Comparison of ENCODE assay signal across 8 mouse cellular contexts in genomic region chr6:119174307-119175074, GRCm38 (mm10). TPM values are rescaled to one million over a fixed set of nuclear protein-coding genes. Genes with fewer than 3 reads are reported as not detected.
A peak's percentile ranks its signal among the peaks of the same experiment; 100 is the strongest.
DNase-seq lines count a peak whose midpoint lies in the region; ATAC-seq and TF ChIP-seq lines count a peak whose summit lies in the region.

No protein-coding gene starts in this region.

- ATAC-seq in forebrain, embryonic 16.5 days: peak; percentile 26; the same call in 1 of the 2 replicates
- ATAC-seq in liver, embryonic 15.5 days (ENCODE audit: insufficient read depth): no peak
- no peak for ATAC-seq in inflammation-experienced regulatory T-cells, adult 6 months

- peak; percentile 73 for DNase-seq in heart, adult 11 months
- no peak for DNase-seq in heart, adult 18-20 months
- DNase-seq in ES-E14 (ENCODE audit: low read depth, low spot score): no peak
- no peak for DNase-seq in left cerebral cortex, postnatal 4 days
- no peak for DNase-seq in natural killer cell, adult 2 months (ENCODE audit: low spot score in 2 of 2)

- in situ Hi-C loops in ES-E14 (cut with MboI; ENCODE audit: low sequenced_read_pairs in 2 of 2, unreplicated experiment in 2 of 2): no loop called here

- H3K4me3 ChIP-seq in ES-E14 (ENCODE audit: insufficient read depth in 1 of 2, low read depth in 1 of 2, low read length in 2 of 2, poor library complexity in 1 of 2, severe bottlenecking in 1 of 2): peak overlapping the region; percentile 88 to 98; a peak in 3 of 4 replicates
- peak overlapping the region; percentile 68 for H3K4me3 ChIP-seq in forebrain, embryonic 16.5 days (replicated peaks; ENCODE audit: low read length)
- peak overlapping the region; percentile 83 for H3K4me3 ChIP-seq in liver, embryonic 15.5 days (replicated peaks)

- 53% methylated on average over 12 of the region's 12 CpGs for WGBS in forebrain, embryonic 16.5 days
- WGBS in liver, embryonic 15.5 days (ENCODE audit: insufficient replicate concordance): 43% methylated on average over 12 of the region's 12 CpGs

- no peak overlapping the region for H3K27ac ChIP-seq in ES-E14 (ENCODE audit: insufficient read depth, low read depth, low read length, poor library complexity, severe bottlenecking)
- peak overlapping the region; percentile 89 for H3K27ac ChIP-seq in forebrain, embryonic 16.5 days (ENCODE audit: low read length)
- 0 out of 2 replicates have a peak overlapping the region, but pooled peaks have one; percentile 86 for H3K27ac ChIP-seq in liver, embryonic 15.5 days (replicated peaks)

- H3K4me1 ChIP-seq in ES-E14 (ENCODE audit: control insufficient read depth in 2 of 2, insufficient read depth in 2 of 2, low read length in 2 of 2, poor library complexity in 1 of 2): peaks cover 0 to 2% of the 10 kb centered on the region in 2 experiments; a peak in 1 of 4 replicates
- peaks cover 17% of the 10 kb centered on the region for H3K4me1 ChIP-seq in forebrain, embryonic 16.5 days (replicated peaks; ENCODE audit: control insufficient read depth, insufficient read depth, low read length)
- peaks cover 26% of the 10 kb centered on the region for H3K4me1 ChIP-seq in liver, embryonic 15.5 days (replicated peaks)

- intact Hi-C loops in left cerebral cortex, postnatal 4 days (cut with DNase I): no loop called here

- no peaks in the 10 kb centered on the region for H3K36me3 ChIP-seq in ES-E14 (ENCODE audit: control insufficient read depth, insufficient read depth, low read length, poor library complexity, severe bottlenecking)
- H3K36me3 ChIP-seq in forebrain, embryonic 16.5 days (ENCODE audit: control insufficient read depth, insufficient read depth): no peaks in the 10 kb centered on the region
- H3K36me3 ChIP-seq in liver, embryonic 15.5 days (replicated peaks): no peaks in the 10 kb centered on the region

- H3K4me2 ChIP-seq in forebrain, embryonic 16.5 days (ENCODE audit: low read length): peak overlapping the region; percentile 57
- peak overlapping the region; percentile 74 for H3K4me2 ChIP-seq in liver, embryonic 15.5 days

- H3K9ac ChIP-seq in ES-E14 (ENCODE audit: insufficient read depth, low read depth, low read length, poor library complexity, severe bottlenecking): no peak overlapping the region; the same call in 1 of the 2 replicates
- peak overlapping the region; percentile 84 for H3K9ac ChIP-seq in forebrain, embryonic 16.5 days (replicated peaks; ENCODE audit: low read depth, low read length)
- peak overlapping the region; percentile 72; the same call in 1 of the 2 replicates for H3K9ac ChIP-seq in liver, embryonic 15.5 days

- H3K9me3 ChIP-seq in ES-E14 (ENCODE audit: control insufficient read depth, insufficient read depth, low read depth, low read length): no peaks in the 10 kb centered on the region
- no peaks in the 10 kb centered on the region for H3K9me3 ChIP-seq in forebrain, embryonic 16.5 days (ENCODE audit: control insufficient read depth, low read length)
- no peaks in the 10 kb centered on the region for H3K9me3 ChIP-seq in liver, embryonic 15.5 days (replicated peaks)

- H3K27me3 ChIP-seq in forebrain, embryonic 16.5 days (replicated peaks; ENCODE audit: control insufficient read depth, insufficient read depth, low read length): no peaks in the 10 kb centered on the region
- no peaks in the 10 kb centered on the region for H3K27me3 ChIP-seq in liver, embryonic 15.5 days

TF ChIP-seq in ES-E14, 5 proteins besides CTCF, POLR2A, EP300 and RAD21:
- TF ChIP-seq ZC3H11A (IDR thresholded peaks at IDR 0.05; ENCODE audit: borderline replicate concordance, low read depth, low read length) (no peak), MAFK (IDR thresholded peaks at IDR 0.05; ENCODE audit: insufficient read depth, low read depth, low read length) (no peak), CHD2 (IDR thresholded peaks at IDR 0.05; ENCODE audit: low read depth, low read length) (no peak), HCFC1 (IDR thresholded peaks at IDR 0.05; ENCODE audit: borderline replicate concordance, insufficient read depth, low read length) (no peak), ZNF384 (IDR thresholded peaks at IDR 0.05; ENCODE audit: low read depth, low read length) (no peak)

RNA-seq across cellular contexts. Expression of gene Dcp1b, which starts 0.6 kb away (rescaled TPM):
- total RNA-seq in heart, adult 18-20 months (2021): 1 to 10 TPM in 1 of 2 experiments, under 1 TPM in 1; 0.92 to 3.0 TPM
- 2.5 and 4.6 TPM in 2 replicates for total RNA-seq in ES-E14 (2012; rRNA removed)
- polyA plus RNA-seq in forebrain, embryonic 16.5 days (2015; fragmentation: Nextera tagmentation; extraction: Ambion mirVana): 13.7 and 15.8 TPM in 2 replicates
- polyA plus RNA-seq in liver, embryonic 15.5 days (2015; fragmentation: Nextera tagmentation; extraction: Ambion mirVana): 3.2 and 3.4 TPM in 2 replicates
- total RNA-seq in left cerebral cortex, postnatal 4 days (2021): 10 to 100 TPM; 21.1 to 21.3 TPM
- 10 to 100 TPM; 15.7 to 16.9 (median 15.8) TPM for polyA plus RNA-seq in inflammation-experienced regulatory T-cells, adult 6 months (2017; shearing (Covaris generic))

RNA-seq across cellular contexts. Expression of gene Cacna1c, which starts 21.7 kb away (rescaled TPM):
- total RNA-seq in heart, adult 18-20 months (2021): 100 to 1,000 TPM; 201 to 225 TPM
- total RNA-seq in ES-E14 (2012; rRNA removed): 0.53 and 0.98 TPM in 2 replicates
- 7.4 and 9.8 TPM in 2 replicates for polyA plus RNA-seq in forebrain, embryonic 16.5 days (2015; fragmentation: Nextera tagmentation; extraction: Ambion mirVana)
- polyA plus RNA-seq in liver, embryonic 15.5 days (2015; fragmentation: Nextera tagmentation; extraction: Ambion mirVana): 0.41 and 0.44 TPM in 2 replicates
- 10 to 100 TPM; 80.0 to 84.8 TPM for total RNA-seq in left cerebral cortex, postnatal 4 days (2021)
- 1 to 10 TPM in 1 of 3 experiments, not detected in 2; 1.1 TPM for polyA plus RNA-seq in inflammation-experienced regulatory T-cells, adult 6 months (2017; shearing (Covaris generic))

Comparison
In these comparisons a context has a peak if more than half of its experiments do, and no peak if none do; other contexts are left out.
1. RNA of gene Cacna1c, which starts 21.7 kb away (total RNA-seq): 201 to 225 TPM in heart, adult 18-20 months and 80.0 to 84.8 TPM in left cerebral cortex, postnatal 4 days; 0.53 to 0.98 TPM in ES-E14; every median in the first group is over 10 times any median in the second.
2. Peak in every context shown above with its lines, with median percentiles within 50 percentile points of each other: H3K4me3 ChIP-seq.